Mouse (Mus musculus) forebrain, embryonic 16.5 days (tissue): ENCODE results near the gene Grm4. TPM values are rescaled to one million over a fixed set of nuclear protein-coding genes. Genes with fewer than 3 reads are reported as not detected.

Experiments
- ATAC-seq: fragments of 200-750 bp; cut with Nextera tagmentation; 2 replicates; pipeline ENCODE4 v1.8.0; 2017; ENCODE audit warnings: mild to moderate bottlenecking, moderate library complexity
- H3K27ac ChIP-seq: fragments of 300-500 bp; sonication (generic); 2 replicates; pipeline ENCODE4 v1.5.1; 2014; ENCODE audit warnings: low read length, control low read depth
- H3K27me3 ChIP-seq: fragments of 300-500 bp; sonication (generic); replicated peaks from 2 replicates; pipeline ENCODE4 v1.6.1; 2014; ENCODE audit warnings: low read length; ENCODE audit not compliant: control insufficient read depth, insufficient read depth
- H3K36me3 ChIP-seq: fragments of 300-500 bp; sonication (generic); 2 replicates; pipeline ENCODE4 v1.6.1; 2014; ENCODE audit not compliant: control insufficient read depth, insufficient read depth
- H3K4me1 ChIP-seq: fragments of 300-500 bp; sonication (generic); replicated peaks from 2 replicates; pipeline ENCODE4 v1.6.1; 2014; ENCODE audit warnings: low read length; ENCODE audit not compliant: control insufficient read depth, insufficient read depth
- H3K4me2 ChIP-seq: fragments of 300-500 bp; sonication (generic); 2 replicates; pipeline ENCODE4 v1.6.1; 2014; ENCODE audit warnings: mild to moderate bottlenecking, low read length, control low read depth
- H3K4me3 ChIP-seq: fragments of 300-500 bp; sonication (generic); replicated peaks from 2 replicates; pipeline ENCODE4 v1.5.1; 2014; ENCODE audit warnings: mild to moderate bottlenecking, low read length, control low read depth
- H3K9ac ChIP-seq: fragments of 300-500 bp; sonication (generic); replicated peaks from 2 replicates; pipeline ENCODE4 v1.6.1; 2014; ENCODE audit warnings: low read depth, low read length, control low read depth
- H3K9me3 ChIP-seq: fragments of 300-500 bp; sonication (generic); 2 replicates; pipeline ENCODE4 v1.6.1; 2016; ENCODE audit warnings: low read length; ENCODE audit not compliant: control insufficient read depth
- WGBS: fragments of 180-500 bp; shearing (Covaris S2); extraction: QIAGEN DNeasy Blood & Tissue Kit; methylation state at CpG from one replicate; pipeline ENCODE4 v1.1.7; 2014; 5-methylcytosine and 5-hydroxymethylcytosine counted together
- polyA plus RNA-seq: library from polyadenylated mRNA; unstranded; fragments of >200 nt; fragmentation: Nextera tagmentation; extraction: Ambion mirVana; gene quantifications from 2 replicates; pipeline ENCODE4 v1.2.1, GENCODE M21; 2015

The Grm4 gene
- polyA plus RNA-seq, 1 experiment from 2014 or later = 4.0 TPM

GRCm38 (mm10) chr17:27445364-27446075 is 75.7 kb downstream of the Grm4 start:
- no peak overlapping the region for H3K4me3 ChIP-seq
- no peak overlapping the region for H3K27ac ChIP-seq
- H3K36me3 ChIP-seq = no peaks in the 10 kb centered on the region
- H3K9ac ChIP-seq = no peak overlapping the region; the same call in 1 of the 2 replicates
- no peak overlapping the region for H3K4me2 ChIP-seq
- no peaks in the 10 kb centered on the region for H3K27me3 ChIP-seq
- peaks cover 14% of the 10 kb centered on the region for H3K4me1 ChIP-seq
- WGBS = 37% methylated on average over 17 of the region's 17 CpGs
- ATAC-seq = 0 out of 2 replicates have a peak, but pooled peaks have one; percentile 26
- H3K9me3 ChIP-seq = no peaks in the 10 kb centered on the region

GRCm38 (mm10) chr17:27442538-27443113 is 78.6 kb downstream of the Grm4 start:
- Histone ChIP-seq H3K4me3 (no peak overlapping the region), H3K27me3 (no peaks in the 10 kb centered on the region), H3K9me3 (no peaks in the 10 kb centered on the region), H3K27ac (no peak overlapping the region), H3K36me3 (no peaks in the 10 kb centered on the region), H3K4me1 (peaks cover 14% of the 10 kb centered on the region), H3K9ac (no peak overlapping the region), H3K4me2 (no peak overlapping the region)
- 51% methylated on average over 13 of the region's 13 CpGs for WGBS
- ATAC-seq = no peak

GRCm38 (mm10) chr17:27441778-27442177 is 79.4 kb downstream of the Grm4 start:
- Histone ChIP-seq H3K36me3 (no peaks in the 10 kb centered on the region), H3K27ac (no peak overlapping the region), H3K9ac (no peak overlapping the region), H3K4me1 (peaks cover 14% of the 10 kb centered on the region), H3K9me3 (no peaks in the 10 kb centered on the region), H3K4me2 (no peak overlapping the region), H3K4me3 (no peak overlapping the region), H3K27me3 (no peaks in the 10 kb centered on the region)
- ATAC-seq = no peak
- WGBS = 59% methylated on average over 7 of the region's 7 CpGs

GRCm38 (mm10) chr17:27435799-27436198 is 85.4 kb downstream of the Grm4 start:
- Histone ChIP-seq H3K27me3 (no peaks in the 10 kb centered on the region), H3K9ac (no peak overlapping the region), H3K4me3 (no peak overlapping the region), H3K27ac (no peak overlapping the region), H3K9me3 (no peaks in the 10 kb centered on the region), H3K4me1 (0 out of 2 replicates have a peak, but pooled peaks cover 3% of the 10 kb centered on the region), H3K36me3 (no peaks in the 10 kb centered on the region), H3K4me2 (no peak overlapping the region)
- 0 out of 2 replicates have a peak, but pooled peaks have one; percentile 26 for ATAC-seq
- 8% methylated on average over 13 of the region's 13 CpGs for WGBS

GRCm38 (mm10) chr17:27435225-27435624 is 86.0 kb downstream of the Grm4 start:
- no peak overlapping the region for H3K4me2 ChIP-seq
- no peak for ATAC-seq

GRCm38 (mm10) chr17:27434066-27434465 is 87.1 kb downstream of the Grm4 start:
- Histone ChIP-seq H3K27me3 (no peaks in the 10 kb centered on the region), H3K4me3 (no peak overlapping the region), H3K4me2 (no peak overlapping the region), H3K27ac (no peak overlapping the region), H3K36me3 (no peaks in the 10 kb centered on the region), H3K9ac (no peak overlapping the region), H3K9me3 (no peaks in the 10 kb centered on the region; the same call in 1 of the 2 replicates), H3K4me1 (0 out of 2 replicates have a peak, but pooled peaks cover 5% of the 10 kb centered on the region)
- ATAC-seq = no peak
- WGBS = 100% methylated on average over 1 of the region's 1 CpGs

More at GRCm38 (mm10) chr17:27435225-27435624, 86.0 kb downstream of the Grm4 start:
- no peak overlapping the region for H3K9ac ChIP-seq
- 88% methylated on average over 15 of the region's 15 CpGs for WGBS
- H3K36me3 ChIP-seq = no peaks in the 10 kb centered on the region
- H3K27ac ChIP-seq = no peak overlapping the region
- no peak overlapping the region for H3K4me3 ChIP-seq
- H3K9me3 ChIP-seq = no peaks in the 10 kb centered on the region
- no peaks in the 10 kb centered on the region for H3K27me3 ChIP-seq
- 0 out of 2 replicates have a peak, but pooled peaks cover 3% of the 10 kb centered on the region for H3K4me1 ChIP-seq

GRCm38 (mm10) chr17:27433179-27433680 is 88.0 kb downstream of the Grm4 start:
- Histone ChIP-seq H3K27me3 (no peaks in the 10 kb centered on the region), H3K4me2 (no peak overlapping the region), H3K9ac (no peak overlapping the region), H3K4me1 (0 out of 2 replicates have a peak, but pooled peaks cover 5% of the 10 kb centered on the region), H3K9me3 (peaks cover 6% of the 10 kb centered on the region), H3K27ac (no peak overlapping the region), H3K36me3 (no peaks in the 10 kb centered on the region), H3K4me3 (no peak overlapping the region)
- ATAC-seq = no peak
- WGBS = 21% methylated on average over 3 of the region's 3 CpGs

GRCm38 (mm10) chr17:27432145-27432650 is 89.0 kb downstream of the Grm4 start:
- no peak overlapping the region for H3K27ac ChIP-seq
- 0 out of 2 replicates have a peak, but pooled peaks cover 5% of the 10 kb centered on the region for H3K4me1 ChIP-seq
- WGBS = 32% methylated on average over 9 of the region's 9 CpGs
- no peak overlapping the region for H3K4me2 ChIP-seq
- no peak for ATAC-seq
- no peaks in the 10 kb centered on the region for H3K36me3 ChIP-seq
- H3K9ac ChIP-seq = no peak overlapping the region
- H3K9me3 ChIP-seq = peaks cover 6% of the 10 kb centered on the region
- no peak overlapping the region for H3K4me3 ChIP-seq
- no peaks in the 10 kb centered on the region for H3K27me3 ChIP-seq
